Mouse (Mus musculus): ENCODE data around the gene Ttll6.

DNA sequence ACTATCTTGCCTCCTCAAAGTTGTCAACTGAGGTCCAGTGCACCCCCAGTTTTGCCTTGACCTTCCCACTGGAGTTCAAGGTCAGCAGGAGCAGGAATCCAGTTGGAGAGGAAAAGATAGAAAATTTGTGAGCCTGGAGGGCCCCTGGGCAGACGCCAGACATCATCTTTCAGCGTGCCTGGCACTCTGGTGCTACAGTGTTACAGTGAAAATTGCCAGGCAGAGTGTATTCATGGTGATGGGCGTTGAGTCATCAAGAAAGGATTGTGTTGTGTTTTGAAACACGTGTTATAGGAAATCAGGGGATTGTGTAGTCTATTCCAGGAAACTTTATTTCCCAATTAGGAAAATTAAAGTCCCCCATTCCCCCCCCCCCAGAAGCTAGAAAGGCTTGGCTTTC lies 10.2 kb downstream of the Ttll6 start:
- no peak for TF ChIP-seq CTCF (IDR thresholded peaks at IDR 0.05; ENCODE audit: insufficient read depth, low read length)
- TF ChIP-seq POLR2A (IDR thresholded peaks at IDR 0.05; ENCODE audit: borderline replicate concordance, extremely low read depth, low read depth, low read length), result no peak
